Mouse (Mus musculus) embryonic fibroblast, embryonic 13.5 days (primary cell): ENCODE data around the gene Tlr12. TPM values are rescaled to one million over a fixed set of nuclear protein-coding genes. Genes with fewer than 3 reads are reported as not detected.

Experiments
- H3K27ac ChIP-seq: 2 replicates; pipeline ENCODE4 v1.5.1; 2012; ENCODE audit warnings: low read length, control low read depth, inconsistent platforms; ENCODE audit not compliant: insufficient read depth
- H3K4me1 ChIP-seq: 2 replicates; pipeline ENCODE4 v1.6.1; 2011; ENCODE audit warnings: low read length; ENCODE audit not compliant: control insufficient read depth, insufficient read depth
- H3K4me3 ChIP-seq: 2 replicates; pipeline ENCODE4 v1.5.1; 2011; ENCODE audit warnings: mild to moderate bottlenecking, control low read depth, low read length; ENCODE audit not compliant: insufficient read depth
- CTCF ChIP-seq: IDR thresholded peaks from 2 replicates; pipeline ENCODE4 v1.5.1; 2011; ENCODE audit warnings: mild to moderate bottlenecking, control low read depth, low read length, moderate library complexity, borderline replicate concordance; ENCODE audit not compliant: insufficient read depth
- POLR2A ChIP-seq: IDR thresholded peaks from 2 replicates; pipeline ENCODE4 v1.6.1; 2011; ENCODE audit warnings: low read depth, mild to moderate bottlenecking, control low read depth, low read length, moderate library complexity
- polyA plus RNA-seq: library from polyadenylated mRNA; stranded (reverse); fragments of >200 nt; gene quantifications from 2 replicates; pipeline ENCODE4 v1.2.4, GENCODE M21; 2011; ENCODE audit warnings: low read depth; ENCODE audit not compliant: missing spikeins, insufficient read length

The Tlr12 gene
- polyA plus RNA-seq, 1 experiment: not detected

- TF ChIP-seq POLR2A: no peak
- TF ChIP-seq CTCF: no peak
- no peak overlapping the region for H3K4me3 ChIP-seq
- no peak overlapping the region for H3K27ac ChIP-seq
- peaks cover 4% of the 10 kb centered on the region; the same call in 1 of the 2 replicates for H3K4me1 ChIP-seq
These were observed 33.1 kb upstream of the Tlr12 start for GRCm38 (mm10) chr4:128651530-128651929.

GRCm38 (mm10) chr4:128648567-128649255, 30.3 kb upstream of the Tlr12 start:
- no peak overlapping the region for H3K4me3 ChIP-seq
- TF ChIP-seq POLR2A (no peak), CTCF (no peak)
- H3K27ac ChIP-seq: no peak overlapping the region
- H3K4me1 ChIP-seq: no peaks in the 10 kb centered on the region

- TF ChIP-seq CTCF (no peak), POLR2A (no peak)
- no peaks in the 10 kb centered on the region for H3K4me1 ChIP-seq
These were observed 28.3 kb upstream of the Tlr12 start for GRCm38 (mm10) chr4:128646762-128647161.

DNA sequence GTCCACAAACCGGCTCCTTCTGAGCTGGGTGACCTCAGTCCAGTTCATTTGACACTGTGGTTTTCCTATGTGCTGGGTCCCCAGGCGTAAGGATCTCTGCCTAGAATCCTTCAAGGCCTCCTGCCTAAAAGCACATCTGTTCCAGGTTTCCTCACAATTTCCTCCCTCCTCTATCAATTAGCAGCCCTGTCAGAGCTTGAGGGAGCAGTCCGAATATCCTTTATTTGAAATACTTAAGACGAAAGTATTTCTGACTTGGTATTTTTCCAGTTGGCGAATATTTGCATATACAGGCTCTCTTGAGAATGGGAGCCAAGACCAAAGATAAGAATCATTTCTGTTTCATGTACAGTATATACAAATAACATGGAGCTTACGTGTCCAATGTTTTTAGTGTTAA, 27.5 kb upstream of the Tlr12 start:
- no peaks in the 10 kb centered on the region for H3K4me1 ChIP-seq

More at GRCm38 (mm10) chr4:128646762-128647161, 28.3 kb upstream of the Tlr12 start:
- no peak overlapping the region for H3K27ac ChIP-seq
- no peak overlapping the region for H3K4me3 ChIP-seq

DNA sequence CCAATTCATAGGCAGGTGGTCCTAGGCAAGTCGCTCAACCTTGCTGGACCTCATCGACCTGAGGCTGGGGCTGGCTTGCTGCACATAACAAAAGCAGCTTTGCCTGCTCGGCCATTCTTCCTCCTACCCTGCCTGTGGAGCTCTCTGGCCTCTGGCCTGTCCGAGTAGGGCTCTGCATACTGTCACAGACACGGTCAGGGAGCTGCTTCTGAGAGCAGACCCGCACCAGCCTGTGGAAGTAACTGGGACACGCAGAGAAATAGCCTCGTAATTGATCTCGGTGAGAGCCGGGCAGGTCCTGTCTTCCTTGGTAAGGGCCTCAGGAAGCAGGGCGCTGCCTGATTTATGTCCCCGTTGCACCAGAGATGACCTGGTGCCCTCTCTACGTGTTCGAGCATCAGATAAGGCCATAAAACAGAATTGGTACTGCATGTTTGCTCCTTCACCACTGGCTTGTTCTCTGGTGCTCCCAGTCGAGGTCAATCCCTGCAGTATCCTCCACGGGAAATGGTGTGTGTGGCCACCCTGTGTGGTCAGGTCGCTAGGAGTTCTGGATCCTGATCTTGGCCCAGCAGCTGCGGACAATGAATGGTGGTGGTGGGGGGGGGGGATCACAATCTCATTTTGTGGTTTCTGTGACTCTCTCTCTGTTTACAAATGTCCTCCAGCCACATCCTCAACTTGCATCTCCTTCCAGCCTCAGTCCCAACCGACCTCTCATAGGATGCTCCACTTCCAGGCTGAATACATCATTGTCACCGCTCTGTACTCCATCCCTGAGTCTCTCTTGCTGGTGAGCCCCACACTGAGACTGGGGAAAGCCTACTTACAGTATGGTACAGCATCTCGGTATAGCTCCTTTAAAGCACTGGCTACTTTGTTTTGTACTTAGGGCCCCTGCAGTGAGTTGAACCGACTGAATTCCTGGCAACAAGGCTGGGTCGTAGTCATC, 23.6 kb upstream of the Tlr12 start:
- TF ChIP-seq CTCF: no peak
- TF ChIP-seq POLR2A: no peak
- no peaks in the 10 kb centered on the region for H3K4me1 ChIP-seq
- H3K27ac ChIP-seq: no peak overlapping the region
- H3K4me3 ChIP-seq: no peak overlapping the region

More for the DNA sequence above, 27.5 kb upstream of the Tlr12 start:
- Histone ChIP-seq H3K27ac (no peak overlapping the region), H3K4me3 (no peak overlapping the region)
- TF ChIP-seq POLR2A (no peak), CTCF (no peak)

- no peak overlapping the region for H3K27ac ChIP-seq
These were observed 20.0 kb upstream of the Tlr12 start for GRCm38 (mm10) chr4:128638265-128638923.

GRCm38 (mm10) chr4:128637250-128637649, 18.8 kb upstream of the Tlr12 start:
- no peaks in the 10 kb centered on the region for H3K4me1 ChIP-seq
- TF ChIP-seq POLR2A (no peak), CTCF (no peak)
- H3K4me3 ChIP-seq: no peak overlapping the region
- no peak overlapping the region for H3K27ac ChIP-seq

More at GRCm38 (mm10) chr4:128638265-128638923, 20.0 kb upstream of the Tlr12 start:
- no peak overlapping the region for H3K4me3 ChIP-seq
- H3K4me1 ChIP-seq: no peaks in the 10 kb centered on the region
- TF ChIP-seq CTCF: no peak

DNA sequence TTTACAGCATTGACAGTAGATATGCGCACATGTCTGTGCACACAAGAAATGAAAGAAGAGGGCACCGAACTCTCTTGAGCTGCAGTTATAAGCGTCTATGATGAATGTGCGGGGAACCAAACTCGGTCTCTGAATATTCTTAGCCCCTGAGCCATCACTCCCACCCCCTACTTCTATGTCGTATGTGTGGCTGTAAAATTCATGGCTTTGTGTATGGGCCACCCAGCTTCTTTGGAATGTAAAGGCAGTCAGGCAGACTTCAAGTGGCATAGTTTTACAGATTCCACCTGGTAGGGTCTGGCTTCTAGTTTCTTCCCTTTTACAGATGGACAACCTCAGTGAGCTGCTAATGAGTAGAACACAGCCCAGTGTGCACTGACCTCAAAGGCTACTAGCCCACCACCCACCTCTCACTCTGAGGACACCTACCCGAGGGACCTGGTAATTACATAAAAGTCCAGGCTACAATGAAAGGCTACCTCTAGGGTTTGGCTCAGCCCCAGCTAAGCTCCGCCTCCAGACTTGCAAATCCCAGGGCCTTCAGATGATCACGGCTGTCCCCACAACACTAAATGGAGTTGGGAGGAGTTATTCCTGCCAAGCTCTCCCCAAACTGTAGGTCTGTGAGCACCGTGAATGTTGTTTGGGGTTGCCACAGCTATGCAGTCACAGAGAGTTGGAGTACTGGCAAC, 17.6 kb upstream of the Tlr12 start:
- Histone ChIP-seq H3K27ac (no peak overlapping the region), H3K4me1 (no peaks in the 10 kb centered on the region)

GRCm38 (mm10) chr4:128635451-128635850, 17.0 kb upstream of the Tlr12 start:
- TF ChIP-seq POLR2A: no peak
- no peak for TF ChIP-seq CTCF
- Histone ChIP-seq H3K27ac (no peak overlapping the region), H3K4me1 (no peaks in the 10 kb centered on the region), H3K4me3 (no peak overlapping the region)

More for the DNA sequence above, 17.6 kb upstream of the Tlr12 start:
- H3K4me3 ChIP-seq: no peak overlapping the region
- TF ChIP-seq POLR2A (no peak), CTCF (no peak)

DNA sequence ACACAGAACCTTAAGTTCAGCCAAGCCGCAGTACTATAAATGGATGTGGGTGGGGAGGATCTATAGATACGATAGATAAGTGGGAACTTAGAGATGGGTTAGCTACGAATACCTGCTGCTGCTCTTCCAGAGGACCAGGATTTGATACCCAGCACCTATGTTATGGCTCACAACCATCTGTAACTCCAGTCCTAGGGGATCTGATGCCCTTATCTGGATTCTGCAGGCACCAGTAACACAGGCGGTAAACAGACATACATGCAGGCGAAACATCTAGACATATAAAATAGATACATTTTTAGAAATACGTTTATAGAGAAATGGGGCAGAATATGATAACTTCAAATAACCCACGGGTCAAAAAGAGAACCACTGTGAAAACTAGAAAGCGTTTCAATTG, 2.7 kb upstream of the Tlr12 start:
- TF ChIP-seq POLR2A: no peak
- no peak for TF ChIP-seq CTCF
- H3K4me3 ChIP-seq: no peak overlapping the region
- H3K4me1 ChIP-seq: peaks cover 6% of the 10 kb centered on the region; the same call in 1 of the 2 replicates
- no peak overlapping the region for H3K27ac ChIP-seq
